Mouse (Mus musculus): Measurements from ENCODE around the gene Fbxo41.

DNA sequence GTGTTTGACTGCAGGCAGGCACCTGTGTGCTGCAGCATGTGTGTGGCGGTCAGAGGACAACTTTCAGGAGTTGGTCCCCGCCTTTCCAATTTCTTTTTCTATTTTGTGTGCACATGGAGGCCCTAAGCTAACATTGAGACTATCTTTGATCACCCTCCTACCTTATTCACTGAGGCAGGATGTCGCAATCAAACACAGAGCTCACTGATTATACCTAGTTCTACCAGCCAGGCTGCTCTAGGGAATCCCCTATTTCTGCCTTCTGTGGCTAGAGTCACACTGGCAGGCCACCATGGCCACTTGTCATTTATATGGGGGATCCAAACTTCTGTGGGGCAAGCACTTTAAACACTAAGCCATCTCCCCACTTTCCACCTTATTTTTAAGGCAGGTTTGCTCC, 13.1 kb downstream of the Fbxo41 start:
- TF ChIP-seq FLI1 (IDR thresholded peaks at IDR 0.05; ENCODE audit: low read length) (no peak), GATA1 (IDR thresholded peaks at IDR 0.05; ENCODE audit: borderline replicate concordance, low read length) (no peak)

Measured in megakaryocyte, embryonic 14.5 days (primary cell).